Mouse (Mus musculus) MEL (cell line): ENCODE data around the gene Syn3.

Experiments
- CTCF ChIP-seq, 3 experiments: IDR thresholded peaks in 2 of 3; conservative IDR thresholded peaks in 1 of 3; 2 replicates each; pipeline ENCODE4 v1.5.1; 2011 to 2012; ENCODE audit warnings: low read length in 3 of 3, low read depth in 2 of 3, mild to moderate bottlenecking in 2 of 3, improper control_type of control experiment in 1 of 3, inconsistent platforms in 1 of 3, mixed read lengths in 1 of 3, moderate library complexity in 1 of 3; ENCODE audit not compliant: control insufficient read depth in 1 of 3, insufficient read depth in 1 of 3, poor library complexity in 1 of 3, severe bottlenecking in 1 of 3
- POLR2AphosphoS5 ChIP-seq: IDR thresholded peaks from 2 replicates; pipeline ENCODE4 v1.6.1; 2012; ENCODE audit warnings: low read depth, borderline replicate concordance, mild to moderate bottlenecking, inconsistent platforms, low read length, moderate library complexity, mixed read lengths

DNA sequence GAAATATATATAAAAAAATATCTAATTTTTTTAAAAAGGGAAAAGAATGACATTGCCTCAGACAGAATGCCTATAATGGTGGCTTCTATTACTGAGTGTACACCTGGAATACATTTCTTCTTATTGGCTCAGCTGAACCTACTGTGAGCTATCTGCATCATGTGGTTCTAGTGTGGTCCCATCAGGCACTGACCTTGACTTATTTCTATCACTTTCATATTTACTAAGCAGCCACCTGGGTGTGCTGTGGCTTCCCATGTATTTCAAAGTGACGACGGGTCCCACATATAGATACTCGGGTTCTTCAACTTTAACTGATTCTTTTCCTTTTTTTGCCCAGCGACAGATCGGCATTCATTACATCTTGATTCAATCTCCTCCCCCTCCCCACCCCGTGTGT lies 255.2 kb downstream of the Syn3 start:
- no peak for TF ChIP-seq CTCF (IDR thresholded peaks at IDR 0.05 in 2 of 3, conservative IDR thresholded peaks at IDR 0.05 in 1 of 3; ENCODE audit: control insufficient read depth in 1 of 3, insufficient read depth in 1 of 3, low read depth in 2 of 3, low read length in 3 of 3, poor library complexity in 1 of 3, severe bottlenecking in 1 of 3)
- TF ChIP-seq POLR2AphosphoS5, result no peak
